Mouse (Mus musculus): ENCODE data around the gene Bcam.

Bcam gene

GRCm38 (mm10) chr7:19796254-19796653, 25.4 kb upstream of the Bcam start:
- POLR2A ChIA-PET = interaction anchor here (0.6 to 4.0 kb wide), 24 partner anchors 13 to 105 kb away, joined by 3 to 16 read pairs (median 5); partner anchors contain the start of genes Bcam (in 3 of the 4), Tomm40 (in 2 of the 4) and Apoe (in 1 of the 4)
- CTCF ChIA-PET = interaction anchor here (0.6 to 4.7 kb wide), 48 partner anchors 11 to 453 kb away, joined by 3 to 56 read pairs (median 6); partner anchors contain the start of genes Bcam (in 2 of the 4), Bcl3 (in 1 of the 4), Ceacam20 (in 1 of the 4) and Gm19345 (in 1 of the 4)

- POLR2A ChIA-PET = interaction anchor here in 2 of 4 experiments (0.7 to 4.0 kb wide), 6 partner anchors 16 to 80 kb away, joined by 3 to 16 read pairs (median 7); partner anchors contain the start of genes Gm19345 (in 1 of the 2) and Tomm40 (in 1 of the 2)
- CTCF ChIA-PET = interaction anchor here in 3 of 4 experiments (0.6 to 4.7 kb wide), 7 partner anchors 42 to 127 kb away, joined by 3 to 56 read pairs (median 6); no protein-coding TSS in a partner anchor
Measured at GRCm38 (mm10) chr7:19795236-19795635, 24.4 kb upstream of the Bcam start.

- ChIA-PET CTCF (interaction anchor here (0.6 to 1.4 kb wide), 14 partner anchors 10 to 876 kb away, joined by 3 to 10 read pairs (median 4); partner anchors contain the start of gene Nectin2 (in 1 of the 4)), POLR2A (interaction anchor here in 2 of 4 experiments (1.0 to 1.9 kb wide), 4 partner anchors 18 to 51 kb away, joined by 3 to 12 read pairs (median 3); no protein-coding TSS in a partner anchor)
Measured at GRCm38 (mm10) chr7:19792701-19793630, 22.1 kb upstream of the Bcam start.

- POLR2A ChIA-PET = interaction anchor here in 2 of 4 experiments (0.6 to 3.8 kb wide), 9 partner anchors 23 to 137 kb away, joined by 3 to 25 read pairs (median 3); no protein-coding TSS in a partner anchor
- CTCF ChIA-PET = interaction anchor here (0.6 to 3.6 kb wide), 17 partner anchors 9 to 124 kb away, joined by 3 to 41 read pairs (median 9); partner anchors contain the start of genes Nectin2 (in 2 of the 4) and Bcam (in 1 of the 4)
Measured at GRCm38 (mm10) chr7:19791504-19791903, 20.7 kb upstream of the Bcam start.

DNA sequence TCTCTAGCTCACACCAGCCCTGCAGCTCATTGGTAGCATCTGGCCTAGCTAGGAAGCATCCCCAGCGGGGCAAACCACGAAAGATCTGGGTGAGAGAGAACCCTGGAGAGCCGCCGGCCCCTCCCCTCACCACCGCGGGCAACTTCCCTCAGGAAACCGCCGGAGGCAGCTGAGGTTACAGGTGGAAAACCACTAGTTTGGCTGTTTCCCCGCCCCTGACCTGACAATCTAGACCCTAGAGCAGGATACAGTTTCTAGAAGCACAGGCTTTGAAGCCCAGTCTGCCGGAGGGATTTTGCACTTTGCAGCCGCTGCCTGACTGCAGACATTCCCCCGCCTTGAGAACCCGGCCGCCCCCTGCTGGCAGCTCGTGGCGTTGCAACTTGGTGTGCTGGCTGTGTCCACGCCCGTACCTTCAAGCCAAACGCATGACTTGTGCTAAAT, 19.1 kb upstream of the Bcam start:
- ChIA-PET CTCF (interaction anchor here (0.5 to 3.6 kb wide), 97 partner anchors 8 to 883 kb away, joined by 3 to 42 read pairs (median 4); partner anchors contain the start of genes Nectin2 (in 3 of the 4), Bcam (in 2 of the 4), Clptm1 (in 2 of the 4) and Bcl3 (in 1 of the 4)), POLR2A (interaction anchor here (0.5 to 4.5 kb wide), 44 partner anchors 8 to 239 kb away, joined by 3 to 25 read pairs (median 4); partner anchors contain the start of genes Apoe (in 2 of the 4), Bcam (in 2 of the 4), Tomm40 (in 2 of the 4) and Apoc1 (in 1 of the 4))

GRCm38 (mm10) chr7:19785874-19786458, 15.2 kb upstream of the Bcam start:
- CTCF ChIA-PET = interaction anchor here in 3 of 4 experiments (0.6 to 1.7 kb wide), 6 partner anchors 11 to 117 kb away, joined by 3 to 4 read pairs (median 4); partner anchors contain the start of gene Cblc (in 2 of the 3)
- POLR2A ChIA-PET = interaction anchor here in 1 of 4 experiments (1.3 kb wide), 2 partner anchors 33 to 51 kb away, joined by 3 read pairs; no protein-coding TSS in a partner anchor

DNA sequence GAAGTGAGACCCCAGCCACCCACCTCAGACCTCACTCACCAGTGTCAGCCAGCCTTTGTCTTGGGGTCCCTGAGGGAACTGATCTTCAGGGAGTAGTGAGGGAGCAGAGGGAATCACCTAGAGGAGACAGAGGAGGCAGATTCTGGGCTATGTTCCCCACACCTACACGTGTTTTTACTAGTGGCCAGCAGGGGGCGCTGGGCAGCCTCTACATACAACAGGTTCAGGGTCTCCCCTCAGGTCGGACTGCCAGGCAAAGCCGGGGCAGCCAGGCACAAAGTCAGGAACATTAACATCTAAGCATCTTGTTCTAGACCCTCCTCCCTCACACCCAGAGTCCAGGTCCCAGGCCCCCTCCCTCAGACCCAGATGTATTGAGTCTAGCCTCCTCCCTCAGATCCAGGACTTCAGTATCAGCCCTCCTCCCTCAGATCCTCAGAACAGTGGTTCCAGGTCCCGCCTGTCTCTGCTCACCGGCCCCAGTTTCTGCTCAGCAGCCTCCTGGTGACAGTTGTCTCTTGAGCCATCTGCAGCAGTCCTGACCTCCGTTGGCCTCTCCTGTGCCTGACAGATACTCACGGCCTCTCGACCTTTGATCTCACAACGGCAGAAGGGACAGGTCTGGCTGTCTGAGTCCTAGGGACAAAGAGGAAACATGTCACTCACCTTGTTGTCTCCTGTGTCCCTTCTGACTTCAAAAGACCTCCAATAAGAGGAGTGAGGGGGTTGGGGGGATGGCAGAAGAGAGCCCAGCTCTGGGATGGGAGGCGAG, 14.1 kb upstream of the Bcam start:
- CTCF ChIA-PET = interaction anchor here in 2 of 4 experiments (0.7 to 1.7 kb wide), 10 partner anchors 12 to 196 kb away, joined by 3 to 8 read pairs (median 4); partner anchors contain the start of genes Cblc (in 2 of the 2) and Bcam (in 1 of the 2)
- POLR2A ChIA-PET = interaction anchor here in 2 of 4 experiments (1.0 to 1.3 kb wide), 4 partner anchors 31 to 50 kb away, joined by 3 read pairs; no protein-coding TSS in a partner anchor

- CTCF ChIA-PET = interaction anchor here (0.6 to 1.4 kb wide), 21 partner anchors 13 to 260 kb away, joined by 3 to 10 read pairs (median 3); partner anchors contain the start of genes Tomm40 (in 2 of the 4) and Bcam (in 1 of the 4)
- POLR2A ChIA-PET = interaction anchor here in 3 of 4 experiments (0.6 to 1.2 kb wide), 11 partner anchors 13 to 386 kb away, joined by 3 to 8 read pairs (median 4); partner anchors contain the start of genes Bcam (in 1 of the 3) and Nectin2 (in 1 of the 3)
Measured at GRCm38 (mm10) chr7:19783630-19784029, 12.8 kb upstream of the Bcam start.

GRCm38 (mm10) chr7:19782645-19783044, 11.8 kb upstream of the Bcam start:
- CTCF ChIA-PET = interaction anchor here in 2 of 4 experiments (0.8 to 3.0 kb wide), 6 partner anchors 7 to 113 kb away, joined by 3 to 30 read pairs (median 8); no protein-coding TSS in a partner anchor

GRCm38 (mm10) chr7:19781741-19782140, 10.9 kb upstream of the Bcam start:
- ChIA-PET POLR2A (interaction anchor here in 3 of 4 experiments (0.6 to 2.7 kb wide), 26 partner anchors 8 to 113 kb away, joined by 3 to 20 read pairs (median 5); partner anchors contain the start of genes Bcam (in 3 of the 3), Nectin2 (in 2 of the 3) and Tomm40 (in 1 of the 3)), CTCF (interaction anchor here (0.6 to 3.0 kb wide), 24 partner anchors 8 to 117 kb away, joined by 3 to 30 read pairs (median 4); partner anchors contain the start of genes Bcam (in 2 of the 4), Nectin2 (in 2 of the 4), Apoe (in 1 of the 4) and Clptm1 (in 1 of the 4))

More at GRCm38 (mm10) chr7:19782645-19783044, 11.8 kb upstream of the Bcam start:
- POLR2A ChIA-PET = interaction anchor here in 2 of 4 experiments (1.3 to 2.7 kb wide), 10 partner anchors 8 to 83 kb away, joined by 3 to 20 read pairs (median 6); partner anchors contain the start of gene Bcam (in 1 of the 2)

DNA sequence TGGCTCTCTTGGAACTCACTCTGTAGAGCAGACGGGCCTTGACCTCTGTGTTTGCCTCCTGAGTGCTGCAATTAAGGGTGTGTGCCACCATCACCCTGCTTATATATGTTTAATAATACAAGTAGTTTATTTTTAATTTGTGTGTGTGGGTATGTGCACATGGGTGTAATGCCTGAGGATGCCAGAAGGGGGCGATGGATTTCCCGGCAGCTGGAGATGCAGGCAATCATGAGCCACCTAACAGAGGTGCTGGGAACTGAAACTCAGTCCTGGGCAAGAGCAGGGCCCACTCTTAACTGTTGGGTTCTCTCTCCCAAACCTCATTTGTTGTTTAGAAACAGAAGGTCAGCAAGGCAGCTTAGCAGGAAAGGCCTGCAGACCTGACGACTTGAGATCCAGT, 9.1 kb upstream of the Bcam start:
- ChIA-PET CTCF (interaction anchor here in 3 of 4 experiments (1.0 to 3.0 kb wide), 3 partner anchors 10 to 26 kb away, joined by 3 to 30 read pairs (median 3); no protein-coding TSS in a partner anchor), POLR2A (interaction anchor here (0.6 to 2.7 kb wide), 4 partner anchors 10 to 91 kb away, joined by 3 to 13 read pairs (median 4); partner anchors contain the start of gene Bcam (in 2 of the 4))

- POLR2A ChIA-PET = interaction anchor here in 2 of 4 experiments (0.6 to 3.0 kb wide), 4 partner anchors 8 to 79 kb away, joined by 3 to 11 read pairs (median 4); partner anchors contain the start of genes Bcam (in 1 of the 2) and Nectin2 (in 1 of the 2)
- CTCF ChIA-PET = interaction anchor here in 1 of 4 experiments (0.8 to 3.5 kb wide), 2 partner anchors 12 to 19 kb away, joined by 3 to 16 read pairs; no protein-coding TSS in a partner anchor
Measured at GRCm38 (mm10) chr7:19778645-19779044, 7.8 kb upstream of the Bcam start.

DNA sequence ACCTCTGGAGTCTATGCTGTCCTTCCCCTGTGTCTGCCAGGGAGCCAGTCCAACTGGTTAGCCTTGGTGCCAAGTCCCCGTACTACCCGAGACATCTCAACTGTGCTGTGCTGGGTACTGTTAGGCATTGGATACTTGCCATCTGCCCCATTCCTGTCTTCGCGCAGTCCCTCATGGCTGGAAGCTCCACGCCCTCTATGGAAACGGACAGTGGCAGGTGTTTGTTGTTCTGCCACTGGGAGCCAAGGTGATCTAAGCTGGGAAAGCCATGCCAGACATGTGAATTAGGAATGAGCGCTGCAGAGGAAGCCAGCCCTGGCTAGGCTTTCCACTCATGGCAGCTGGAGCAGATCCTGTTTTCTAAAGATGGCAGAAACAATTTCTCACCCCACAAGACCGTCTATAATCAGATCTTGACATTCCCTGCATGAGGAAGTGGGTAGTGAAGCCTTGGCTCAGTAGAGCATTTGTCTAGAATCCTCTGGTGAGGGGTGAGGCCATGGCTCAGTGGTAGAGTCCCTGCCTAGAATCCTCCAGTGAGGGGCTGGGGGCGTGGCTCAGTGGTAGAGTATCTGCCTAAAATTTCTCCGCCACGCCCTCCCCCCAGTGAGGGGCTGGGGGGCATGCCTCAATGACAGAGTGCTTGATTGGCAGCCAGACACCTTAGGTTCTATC, 6.4 kb upstream of the Bcam start:
- ChIA-PET CTCF (interaction anchor here in 3 of 4 experiments (0.5 to 3.5 kb wide), 5 partner anchors 13 to 26 kb away, joined by 3 to 16 read pairs (median 4); no protein-coding TSS in a partner anchor), POLR2A (interaction anchor here in 3 of 4 experiments (0.6 to 3.0 kb wide), 12 partner anchors 9 to 212 kb away, joined by 3 to 11 read pairs (median 3); partner anchors contain the start of genes Clptm1 (in 1 of the 3) and Tomm40 (in 1 of the 3))

DNA sequence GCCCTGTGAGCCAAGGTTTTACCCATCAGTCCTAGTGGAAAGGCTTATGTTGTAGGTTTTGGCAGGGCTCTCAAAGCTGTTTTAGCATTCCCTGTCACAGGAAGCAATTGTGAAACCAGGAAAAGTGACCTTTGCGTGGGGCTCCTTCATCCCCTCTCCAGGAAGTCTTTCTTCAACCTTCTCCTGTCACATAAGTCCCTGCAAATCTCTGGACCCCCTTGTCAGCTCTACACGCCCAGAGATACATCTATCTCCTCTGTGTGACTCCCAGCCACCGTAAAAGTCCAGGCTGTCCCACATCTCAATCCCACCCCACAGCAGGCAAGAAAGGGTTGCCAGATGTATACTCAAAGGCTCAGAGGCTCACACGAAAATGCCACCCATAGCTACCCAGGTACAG, 866 bp upstream of the Bcam start:
- CTCF ChIA-PET = interaction anchor here (0.6 to 1.2 kb wide), 5 partner anchors 10 to 180 kb away, joined by 3 to 10 read pairs (median 4); no protein-coding TSS in a partner anchor
- POLR2A ChIA-PET = interaction anchor here in 3 of 4 experiments (0.6 to 5.5 kb wide), 9 partner anchors 9 to 56 kb away, joined by 3 to 63 read pairs (median 3); partner anchors contain the start of gene Tomm40 (in 1 of the 3)

- ChIA-PET CTCF (interaction anchor here (0.6 to 3.2 kb wide), 33 partner anchors 10 to 115 kb away, joined by 3 to 17 read pairs (median 4); partner anchors contain the start of genes Cblc (in 2 of the 4), Nectin2 (in 1 of the 4) and Tomm40 (in 1 of the 4)), POLR2A (interaction anchor here (0.6 to 5.5 kb wide), 69 partner anchors 8 to 568 kb away, joined by 3 to 63 read pairs (median 4); partner anchors contain the start of genes Apoe (in 3 of the 4), Cblc (in 3 of the 4), Apoc1 (in 2 of the 4) and Nectin2 (in 2 of the 4))
Measured at GRCm38 (mm10) chr7:19770375-19770754, 451 bp downstream of the Bcam start.

Measured in embryonic stem cell, embryonic (primary cell).